Mouse (Mus musculus): ENCODE results near the gene Scrn2. TPM values are rescaled to one million over a fixed set of nuclear protein-coding genes. Genes with fewer than 3 reads are reported as not detected.

Scrn2 gene
- total and polyA plus RNA-seq, 3 experiments = 14.8 to 26.7 TPM; not detected in 1

DNA sequence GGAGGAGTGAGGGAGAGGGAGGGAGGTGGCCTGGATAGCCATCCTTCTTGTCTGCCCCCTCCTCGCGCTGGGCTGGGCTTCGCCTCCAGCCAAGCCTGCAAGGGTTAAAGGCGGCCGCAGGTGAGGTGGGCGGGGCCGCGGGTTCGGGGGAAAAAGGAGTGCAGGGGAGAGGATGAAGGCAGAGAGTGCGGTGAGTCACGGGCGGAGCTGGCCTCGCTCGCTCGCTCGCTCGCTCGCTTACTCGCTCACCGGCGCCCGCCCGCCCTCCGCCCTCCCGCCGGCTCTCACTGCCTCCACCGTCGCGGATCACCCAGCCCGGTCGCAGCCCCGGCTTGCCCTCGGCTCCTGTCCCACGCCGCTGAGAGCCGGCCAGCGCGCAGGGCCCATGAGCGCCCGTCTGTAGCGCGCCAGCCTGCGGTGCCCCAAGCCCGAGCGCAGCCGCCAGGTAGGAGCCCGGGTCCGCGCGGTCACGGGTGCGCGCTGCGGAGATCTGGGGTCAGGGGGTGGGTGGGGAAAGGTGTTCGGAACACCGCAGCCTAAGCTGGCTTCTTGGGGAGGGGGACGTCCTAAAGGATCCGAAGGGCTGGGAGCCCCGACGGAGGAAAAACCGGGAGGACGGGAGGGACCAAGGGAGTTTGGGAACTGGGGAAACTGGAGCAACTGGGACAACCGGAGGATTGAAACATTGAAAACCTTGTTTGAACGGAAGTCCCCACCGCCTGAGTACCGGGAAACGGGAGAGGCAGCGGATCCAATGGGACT is 11.0 kb upstream of the Scrn2 start:
- H3K27ac ChIP-seq (ENCODE audit: control insufficient read depth, low read depth, low read length) = no peak overlapping the region
- H3K79me2 ChIP-seq (ENCODE audit: control insufficient read depth, insufficient read depth, low read length, poor library complexity) = no peaks in the 10 kb centered on the region
- peaks cover 14% of the 10 kb centered on the region in 2 experiments for H3K27me3 ChIP-seq (ENCODE audit: control insufficient read depth in 1 of 2, insufficient read depth in 2 of 2, low read length in 2 of 2)
- no peaks in the 10 kb centered on the region for H3K9me3 ChIP-seq (replicated peaks; ENCODE audit: insufficient read depth, low read length)
- DNase-seq (ENCODE audit: low read depth, low spot score) = no peak
- no peaks in the 10 kb centered on the region for H3K36me3 ChIP-seq (ENCODE audit: control insufficient read depth in 1 of 2, insufficient read depth in 2 of 2, low read length in 2 of 2)
- H3K4me3 ChIP-seq (ENCODE audit: control insufficient read depth in 1 of 2, insufficient read depth in 1 of 2, low read depth in 2 of 2, low read length in 2 of 2) = no peak overlapping the region
- H3K9ac ChIP-seq (ENCODE audit: control insufficient read depth, low read depth, low read length, poor library complexity, severe bottlenecking) = no peak overlapping the region
- H3K4me1 ChIP-seq (ENCODE audit: control insufficient read depth in 1 of 2, insufficient read depth in 2 of 2, low read length in 2 of 2) = no peaks in the 10 kb centered on the region; a peak in 1 of 4 replicates
- TF ChIP-seq ELF1 (IDR thresholded peaks at IDR 0.05; ENCODE audit: low read depth, low read length) (no peak), NELFE (IDR thresholded peaks at IDR 0.05; ENCODE audit: low read depth, low read length) (no peak), MXI1 (IDR thresholded peaks at IDR 0.05; ENCODE audit: low read depth, low read length) (no peak), ZC3H11A (IDR thresholded peaks at IDR 0.05; ENCODE audit: low read depth, low read length) (no peak), CHD2 (IDR thresholded peaks at IDR 0.05; ENCODE audit: low read length) (no peak), USF2 (IDR thresholded peaks at IDR 0.05; ENCODE audit: borderline replicate concordance in 1 of 2, insufficient read depth in 1 of 2, low read depth in 1 of 2, low read length in 2 of 2) (no peak), TAL1 (IDR thresholded peaks at IDR 0.05; ENCODE audit: low read length) (no peak), ZNF384 (IDR thresholded peaks at IDR 0.05; ENCODE audit: low read depth, low read length) (no peak), MEF2A (IDR thresholded peaks at IDR 0.05; ENCODE audit: extremely low read depth, insufficient replicate concordance, low read depth, low read length, poor library complexity, severe bottlenecking) (no peak), RAD21 (IDR thresholded peaks at IDR 0.05; ENCODE audit: low read depth, low read length) (no peak), ZMIZ1 (IDR thresholded peaks at IDR 0.05; ENCODE audit: low read depth, low read length) (no peak), E2F4 (IDR thresholded peaks at IDR 0.05; ENCODE audit: borderline replicate concordance, low read depth, low read length) (no peak), GATA1 (IDR thresholded peaks at IDR 0.05; ENCODE audit: low read depth, low read length) (no peak), ETS1 (IDR thresholded peaks at IDR 0.05; ENCODE audit: low read depth, low read length) (no peak), MYB (IDR thresholded peaks at IDR 0.05; ENCODE audit: low read depth, low read length) (no peak), POLR2A (IDR thresholded peaks at IDR 0.05; ENCODE audit: control insufficient read depth in 1 of 2, insufficient read depth in 1 of 2, low read depth in 1 of 2, low read length in 2 of 2, poor library complexity in 1 of 2) (no peak), HCFC1 (IDR thresholded peaks at IDR 0.05; ENCODE audit: low read depth, low read length) (no peak), POLR2AphosphoS2 (IDR thresholded peaks at IDR 0.05; ENCODE audit: low read length) (no peak), TBP (IDR thresholded peaks at IDR 0.05; ENCODE audit: low read depth, low read length) (no peak), MAZ (IDR thresholded peaks at IDR 0.05; ENCODE audit: low read depth, low read length) (no peak)

GRCm38 (mm10) chr11:97019345-97019708 is 10.4 kb upstream of the Scrn2 start:
- Histone ChIP-seq H3K27ac (ENCODE audit: control insufficient read depth, low read depth, low read length) (no peak overlapping the region), H3K4me3 (ENCODE audit: control insufficient read depth in 1 of 2, insufficient read depth in 1 of 2, low read depth in 2 of 2, low read length in 2 of 2) (no peak overlapping the region), H3K79me2 (ENCODE audit: control insufficient read depth, insufficient read depth, low read length, poor library complexity) (no peaks in the 10 kb centered on the region), H3K27me3 (ENCODE audit: control insufficient read depth in 1 of 2, insufficient read depth in 2 of 2, low read length in 2 of 2) (peaks cover 10 to 15% of the 10 kb centered on the region in 2 experiments), H3K9ac (ENCODE audit: control insufficient read depth, low read depth, low read length, poor library complexity, severe bottlenecking) (no peak overlapping the region), H3K4me1 (ENCODE audit: control insufficient read depth in 1 of 2, insufficient read depth in 2 of 2, low read length in 2 of 2) (no peaks in the 10 kb centered on the region; a peak in 1 of 4 replicates), H3K9me3 (replicated peaks; ENCODE audit: insufficient read depth, low read length) (no peaks in the 10 kb centered on the region), H3K36me3 (ENCODE audit: control insufficient read depth in 1 of 2, insufficient read depth in 2 of 2, low read length in 2 of 2) (no peaks in the 10 kb centered on the region)
- DNase-seq (ENCODE audit: low read depth, low spot score) = no peak
- no peak for TF ChIP-seq POLR2A (IDR thresholded peaks at IDR 0.05; ENCODE audit: control insufficient read depth in 1 of 2, insufficient read depth in 1 of 2, low read depth in 1 of 2, low read length in 2 of 2, poor library complexity in 1 of 2)
- TF ChIP-seq MAFK (IDR thresholded peaks at IDR 0.05; ENCODE audit: borderline replicate concordance, low read depth, low read length) = no peak

All from MEL (cell line).